Mouse (Mus musculus) olfactory bulb, adult 2 months (tissue): Measurements from ENCODE around the gene Mob3a. TPM values are rescaled to one million over a fixed set of nuclear protein-coding genes. Genes with fewer than 3 reads are reported as not detected.

ENCODE experiments used
- H3K27ac ChIP-seq: fragments of 200-500 bp; 2 replicates; pipeline ENCODE4 v1.5.1; 2012; ENCODE audit warnings: low read depth, low read length; ENCODE audit not compliant: insufficient read depth
- H3K4me1 ChIP-seq: fragments of 200-500 bp; 2 replicates; pipeline ENCODE4 v1.6.1; 2012; ENCODE audit warnings: low read length; ENCODE audit not compliant: control insufficient read depth, insufficient read depth
- H3K4me3 ChIP-seq: fragments of 200-500 bp; 2 replicates; pipeline ENCODE4 v1.5.1; 2012; ENCODE audit warnings: mild to moderate bottlenecking, low read depth, low read length, moderate library complexity; ENCODE audit not compliant: insufficient read depth
- CTCF ChIP-seq: fragments of 200-500 bp; IDR thresholded peaks from 2 replicates; pipeline ENCODE4 v1.5.1; 2012; ENCODE audit warnings: low read depth, mild to moderate bottlenecking, low read length, moderate library complexity; ENCODE audit not compliant: insufficient read depth
- POLR2A ChIP-seq: fragments of 200-500 bp; IDR thresholded peaks from 2 replicates; pipeline ENCODE4 v1.6.1; 2012; ENCODE audit warnings: mild to moderate bottlenecking, low read depth, low read length, moderate library complexity; ENCODE audit not compliant: insufficient read depth
- WGBS: fragments of 180-500 bp; shearing (Covaris S2); methylation state at CpG from one replicate; pipeline ENCODE4 v1.1.7; 2018; 5-methylcytosine and 5-hydroxymethylcytosine counted together
- polyA plus RNA-seq: library from polyadenylated mRNA; stranded (reverse); fragments of >200 nt; gene quantifications from 2 replicates; pipeline ENCODE4 v1.2.4, GENCODE M21; 2012; ENCODE audit warnings: low replicate concordance; ENCODE audit not compliant: missing spikeins, insufficient read depth, insufficient read length

Gene Mob3a
- polyA plus RNA-seq, 1 experiment = not detected

DNA sequence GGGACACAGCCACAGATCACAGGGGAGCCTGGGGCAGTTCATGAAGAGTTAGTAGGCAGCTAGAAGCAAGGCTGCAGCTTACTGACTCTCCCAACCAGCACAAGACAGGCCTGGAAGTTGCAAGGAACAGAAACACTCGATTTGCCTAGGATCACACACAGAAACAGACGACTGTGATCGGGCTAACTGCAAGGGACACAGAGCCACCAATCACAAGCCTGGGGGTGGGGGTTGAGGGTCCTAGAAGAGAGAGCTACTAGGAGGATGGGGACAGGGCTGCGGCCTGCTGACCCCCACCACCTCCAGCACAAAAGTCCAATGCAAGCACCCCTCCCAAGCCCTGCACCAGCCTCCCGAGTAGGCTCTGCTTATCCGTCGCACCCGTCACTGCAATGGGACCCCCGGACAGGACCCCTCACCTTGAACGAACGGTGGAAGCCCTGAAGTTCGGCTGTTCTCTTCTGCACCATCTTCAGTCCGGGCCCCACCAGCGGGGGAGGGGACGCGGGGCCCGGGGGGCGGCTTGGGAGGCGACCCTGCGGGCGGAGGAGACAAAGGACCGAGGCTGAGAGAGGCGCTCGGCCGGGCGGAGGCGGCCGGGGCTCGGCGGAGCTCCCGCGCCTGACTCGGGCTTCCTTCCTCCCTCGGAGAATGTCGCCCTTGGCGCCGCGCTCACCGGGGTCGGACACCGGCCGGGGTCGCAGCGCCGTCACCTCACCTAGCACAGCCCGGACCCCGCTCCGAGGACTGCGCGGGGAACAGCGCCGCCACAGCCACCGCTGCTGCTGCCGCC, 26.2 kb downstream of the Mob3a start:
- under 1% methylated on average over 54 of the region's 54 CpGs for WGBS
- H3K4me1 ChIP-seq = peaks cover 55% of the 10 kb centered on the region

DNA sequence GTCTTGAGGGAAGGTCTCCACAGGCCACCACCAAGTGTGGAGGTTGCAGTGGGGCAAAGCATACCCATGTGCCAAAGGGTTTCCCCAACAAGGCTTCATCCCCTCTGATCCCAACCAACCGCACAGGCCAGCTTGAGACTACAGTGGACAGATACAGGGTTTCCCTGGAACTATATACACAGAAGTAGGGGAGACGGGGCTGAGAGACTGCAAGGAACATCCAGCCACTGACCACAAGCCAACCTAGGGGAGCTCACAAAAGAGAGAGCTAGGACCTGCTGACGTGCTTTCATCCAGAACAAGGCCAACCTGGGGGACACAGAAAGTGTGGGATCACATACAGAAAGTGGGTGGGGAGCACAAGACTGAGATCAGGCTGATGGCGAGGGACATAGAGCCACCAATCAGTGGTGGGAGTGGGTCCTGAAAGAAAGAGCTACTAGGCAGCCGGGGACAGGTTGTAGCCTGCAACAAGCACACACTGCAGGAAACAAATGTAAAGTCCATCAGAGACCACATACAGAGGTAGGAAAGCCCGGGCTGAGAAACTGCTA, 26.8 kb downstream of the Mob3a start:
- Histone ChIP-seq H3K4me3 (peak overlapping the region; percentile 72), H3K4me1 (peaks cover 59% of the 10 kb centered on the region), H3K27ac (peak overlapping the region; percentile 19; the same call in 1 of the 2 replicates)
- TF ChIP-seq POLR2A (no peak), CTCF (no peak)
- WGBS = 3% methylated on average over 6 of the region's 6 CpGs

More for the DNA sequence above, 26.2 kb downstream of the Mob3a start:
- peak overlapping the region; percentile 72 for H3K4me3 ChIP-seq
- peak overlapping the region; percentile 53 for H3K27ac ChIP-seq
- TF ChIP-seq CTCF = no peak
- no peak for TF ChIP-seq POLR2A

- WGBS = 23% methylated on average over 5 of the region's 5 CpGs
- TF ChIP-seq CTCF (no peak), POLR2A (no peak)
- Histone ChIP-seq H3K27ac (0 out of 2 replicates have a peak overlapping the region, but pooled peaks have one; percentile 11), H3K4me3 (peak overlapping the region; percentile 72), H3K4me1 (peaks cover 55% of the 10 kb centered on the region)
These were observed 27.5 kb downstream of the Mob3a start for GRCm38 (mm10) chr10:80674161-80674711.

GRCm38 (mm10) chr10:80673690-80674089, 28.1 kb downstream of the Mob3a start:
- TF ChIP-seq POLR2A = no peak
- no peak for TF ChIP-seq CTCF
- WGBS = 84% methylated on average over 3 of the region's 3 CpGs
- Histone ChIP-seq H3K4me1 (peaks cover 51% of the 10 kb centered on the region), H3K27ac (no peak overlapping the region), H3K4me3 (no peak overlapping the region)

DNA sequence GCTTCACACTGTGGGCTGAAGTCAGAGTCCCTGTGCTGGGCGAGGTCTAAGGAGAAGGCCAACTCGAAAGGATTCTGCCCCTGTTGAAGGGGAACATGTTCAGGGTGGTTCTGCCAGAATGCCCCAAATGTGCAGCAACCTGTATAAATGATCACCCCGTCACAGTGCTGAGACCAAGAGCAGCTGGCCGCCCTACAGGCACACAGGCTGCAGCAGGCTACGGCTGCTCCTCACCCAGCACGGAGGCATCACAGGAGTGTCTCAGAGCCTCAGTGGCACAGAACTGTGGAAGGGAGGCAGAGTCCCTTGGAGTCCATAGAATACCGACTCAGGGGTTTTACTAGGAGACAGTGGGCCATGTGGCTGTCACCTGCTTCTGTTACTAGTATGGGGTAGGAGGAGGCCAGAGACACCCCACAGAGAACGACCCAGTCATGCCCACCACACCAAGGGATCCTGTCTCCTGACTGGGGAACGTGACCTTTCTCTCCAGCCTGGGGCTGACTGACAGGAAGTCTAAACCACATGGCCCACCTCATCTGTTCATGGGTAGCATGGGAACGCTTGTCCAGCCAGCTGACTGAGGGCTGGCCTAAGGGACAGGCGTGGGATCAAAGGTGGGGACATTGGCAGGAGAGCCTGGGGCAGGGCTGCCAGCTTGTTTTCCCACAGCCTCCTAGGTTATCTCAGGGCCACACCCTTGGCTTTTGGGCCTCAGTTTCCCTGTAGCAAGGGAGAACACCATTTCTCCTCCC, 29.7 kb downstream of the Mob3a start:
- 82% methylated on average over 11 of the region's 11 CpGs for WGBS
- TF ChIP-seq POLR2A (no peak), CTCF (no peak)
- Histone ChIP-seq H3K27ac (no peak overlapping the region), H3K4me1 (peaks cover 40% of the 10 kb centered on the region), H3K4me3 (no peak overlapping the region)

GRCm38 (mm10) chr10:80671251-80671650, 30.5 kb downstream of the Mob3a start:
- H3K4me3 ChIP-seq = no peak overlapping the region
- 89% methylated on average over 4 of the region's 4 CpGs for WGBS
- no peak for TF ChIP-seq POLR2A
- no peak for TF ChIP-seq CTCF
- H3K27ac ChIP-seq = no peak overlapping the region
- peaks cover 36% of the 10 kb centered on the region for H3K4me1 ChIP-seq

DNA sequence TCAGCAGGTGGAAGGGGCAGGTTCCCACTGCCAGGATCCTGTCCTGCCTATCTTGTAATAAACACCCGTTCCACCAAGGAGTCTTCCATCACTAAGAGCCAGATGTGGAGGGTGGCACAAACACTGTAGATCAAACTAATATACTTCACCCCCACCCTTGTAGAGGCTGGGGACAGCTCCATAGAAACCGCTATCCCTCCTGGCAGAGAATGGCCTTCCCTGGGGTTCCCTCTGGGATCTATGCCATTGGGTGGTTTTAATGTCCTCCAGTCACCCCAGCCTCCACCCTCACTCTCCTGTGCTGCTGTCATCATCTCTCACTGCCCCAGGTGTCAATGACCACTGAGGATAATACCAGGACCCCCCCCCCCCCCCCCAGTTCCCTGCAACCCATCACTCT, 31.2 kb downstream of the Mob3a start:
- H3K27ac ChIP-seq = no peak overlapping the region
- H3K4me1 ChIP-seq = peaks cover 36% of the 10 kb centered on the region
- no peak overlapping the region for H3K4me3 ChIP-seq
- TF ChIP-seq CTCF = no peak
- TF ChIP-seq POLR2A = no peak
- 60% methylated on average over 2 of the region's 2 CpGs for WGBS

- no peak for TF ChIP-seq POLR2A
- no peak for TF ChIP-seq CTCF
- WGBS = 89% methylated on average over 7 of the region's 7 CpGs
- Histone ChIP-seq H3K4me1 (peaks cover 39% of the 10 kb centered on the region), H3K27ac (no peak overlapping the region), H3K4me3 (no peak overlapping the region)
These were observed 31.9 kb downstream of the Mob3a start for GRCm38 (mm10) chr10:80669737-80670485.

DNA sequence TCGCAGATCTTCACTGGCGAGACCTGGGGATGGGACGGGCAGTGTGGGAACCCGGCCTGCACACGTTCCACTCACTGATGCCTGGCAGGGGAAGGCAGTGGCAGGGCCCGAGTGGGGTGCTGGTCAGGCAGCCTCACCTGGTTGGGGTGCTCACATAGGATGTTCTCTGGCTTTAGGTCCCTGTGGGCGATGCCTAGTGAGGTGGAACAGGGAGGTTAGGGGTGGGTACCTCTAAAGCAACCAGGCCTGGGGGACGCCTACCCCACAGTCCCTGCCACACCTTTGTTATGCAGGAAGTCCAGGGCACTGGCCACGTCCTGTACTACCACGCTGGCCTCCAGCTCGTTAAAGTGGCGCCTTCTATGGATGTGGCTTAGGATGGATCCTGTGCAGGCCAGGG, 32.8 kb downstream of the Mob3a start:
- WGBS = 91% methylated on average over 12 of the region's 12 CpGs
- no peak overlapping the region for H3K4me3 ChIP-seq
- H3K27ac ChIP-seq = no peak overlapping the region
- peaks cover 37% of the 10 kb centered on the region for H3K4me1 ChIP-seq
- TF ChIP-seq CTCF = no peak
- no peak for TF ChIP-seq POLR2A
